Mouse (Mus musculus) spleen, postnatal 14 days (tissue): Measurements from ENCODE around the gene Trim2.

Experiments used
- DNase-seq, 2 experiments: peaks; one replicate each; pipeline ENCODE4 v3.0.0; 2021 to 2022; ENCODE audit warnings: low spot score in 2 of 2

The Trim2 gene

GRCm38 (mm10) chr3:84306777-84307176 lies at the start of gene Trim2:
Gene Trim2, minus strand, starts transcription at chr3:84306877.
- no peak for DNase-seq

DNA sequence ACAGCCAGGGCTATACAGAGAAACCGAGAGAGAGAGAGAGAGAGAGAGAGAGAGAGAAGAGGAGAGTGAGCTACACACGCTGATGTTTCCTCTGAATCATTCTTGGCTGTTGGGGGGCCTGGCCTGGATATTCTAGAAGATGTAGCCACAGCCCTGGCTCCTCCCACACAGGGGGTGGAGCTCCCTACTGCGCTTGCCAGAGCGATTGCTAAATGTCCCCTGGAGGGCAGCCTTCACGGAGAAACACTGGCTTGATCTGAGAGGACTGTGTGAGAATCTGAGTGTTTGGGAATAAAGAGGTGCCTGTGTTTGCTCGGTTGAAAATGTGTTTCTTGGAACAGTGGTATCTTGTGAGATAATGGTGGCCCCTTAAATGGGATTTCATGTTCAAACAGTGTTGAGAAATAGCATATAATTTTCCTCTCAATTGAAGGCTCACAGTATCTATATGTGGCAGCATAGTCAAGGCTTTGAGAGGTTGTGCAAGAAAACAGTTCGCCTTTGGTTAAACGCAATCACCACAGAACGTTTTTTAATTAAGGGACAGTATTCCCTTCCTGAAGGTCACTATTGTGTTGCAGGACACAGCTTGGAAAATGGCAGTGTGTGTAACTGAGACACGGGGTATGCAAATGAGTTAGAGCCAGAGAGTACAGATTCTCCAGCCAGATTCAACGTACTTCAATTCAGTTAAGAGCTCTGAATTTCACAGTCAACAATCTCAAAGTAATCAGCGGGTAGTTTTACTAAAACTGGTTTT lies 49.4 kb upstream of the Trim2 start:
- peak in 1 of 2 experiments; percentile 37 for DNase-seq

DNA sequence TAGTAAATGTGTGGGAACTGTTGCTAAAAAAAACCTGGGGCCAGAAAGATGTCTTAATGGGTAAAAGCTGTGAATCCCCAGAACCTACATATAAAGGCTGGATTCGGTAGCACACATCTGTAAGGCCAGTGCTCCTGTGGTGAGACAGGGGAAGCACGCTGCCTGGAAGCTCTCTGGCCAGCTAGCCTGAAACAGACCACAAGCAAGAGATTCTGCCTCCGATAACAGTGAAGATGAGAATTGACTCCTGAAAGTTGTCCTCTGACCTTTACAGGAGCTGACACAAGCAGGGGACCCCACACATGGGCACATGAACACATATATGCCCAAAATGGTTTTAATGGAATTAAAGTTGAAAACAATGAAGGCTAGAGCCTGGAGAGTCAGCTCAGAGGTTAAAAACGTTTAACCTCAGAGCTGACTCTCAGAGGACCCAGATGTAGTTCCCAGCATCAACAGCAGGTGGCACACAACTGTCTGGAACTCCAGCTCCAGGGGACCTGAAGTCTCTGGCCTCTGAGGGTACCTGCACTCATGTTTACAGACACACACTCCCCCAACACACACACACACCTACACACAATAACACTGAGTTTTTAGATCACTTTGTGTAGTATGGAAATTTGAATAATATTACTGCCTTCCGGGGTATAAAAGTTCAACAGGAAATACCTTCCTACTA lies 45.8 kb upstream of the Trim2 start:
- peak; percentile 56 to 78 for DNase-seq

DNA sequence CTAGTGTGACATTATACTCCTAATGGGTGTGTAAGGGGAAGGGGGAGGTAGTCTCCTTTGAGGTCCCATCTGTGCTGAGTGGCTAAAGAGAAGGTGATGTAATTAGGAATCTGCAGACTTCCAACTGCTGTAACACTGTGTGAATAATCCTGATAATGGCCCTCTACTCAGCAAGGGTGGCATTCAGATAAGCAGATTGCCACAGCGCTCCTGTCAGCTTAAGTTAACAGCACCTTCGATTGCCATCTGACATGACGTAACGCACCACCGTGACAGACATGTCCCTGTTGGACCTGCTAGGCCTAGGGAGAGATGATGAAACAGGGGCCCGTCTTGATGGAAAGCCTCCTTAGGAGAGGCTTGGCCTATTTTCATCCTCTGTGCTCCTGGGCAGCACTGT lies 43.6 kb upstream of the Trim2 start:
- no peak for DNase-seq

GRCm38 (mm10) chr3:84349771-84350170 lies 43.1 kb upstream of the Trim2 start:
- no peak for DNase-seq

DNA sequence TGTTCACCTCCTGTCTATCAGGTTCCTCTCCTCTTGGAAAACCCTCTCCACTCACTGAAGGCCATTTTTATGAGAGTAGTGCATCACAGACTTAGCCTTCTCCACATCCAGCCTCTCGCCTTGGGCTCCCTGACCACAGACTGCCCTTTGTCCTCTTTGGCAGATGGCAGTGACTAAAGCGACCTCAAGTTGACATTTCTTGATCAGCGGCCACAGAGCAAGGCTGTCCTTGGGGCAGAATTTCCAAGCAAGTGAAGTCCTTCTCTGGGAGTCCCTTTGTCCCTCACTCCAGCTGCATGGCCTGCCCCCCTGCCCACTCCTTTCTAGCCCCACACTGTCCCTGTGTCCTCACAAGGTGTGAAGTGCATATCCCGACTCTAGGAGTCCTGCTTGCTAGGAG lies 40.7 kb upstream of the Trim2 start:
- no peak for DNase-seq

- DNase-seq = no peak
Observed at GRCm38 (mm10) chr3:84346456-84347150, 39.9 kb upstream of the Trim2 start.

DNA sequence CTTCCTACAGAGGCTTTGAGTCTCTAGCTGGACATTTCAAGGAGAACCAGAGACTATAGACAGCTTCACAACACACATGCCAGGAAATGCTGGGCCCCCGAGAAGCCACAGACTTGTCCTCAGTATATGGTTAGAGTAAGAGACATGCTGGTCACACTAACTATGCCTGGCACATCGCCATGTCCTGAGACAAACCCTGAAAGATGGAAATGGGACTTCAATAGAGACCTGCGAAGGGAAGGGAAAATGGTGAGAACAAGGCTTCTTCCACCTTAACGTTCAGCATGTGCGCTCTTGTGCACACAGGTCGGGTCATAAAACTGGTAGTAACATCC lies 38.9 kb upstream of the Trim2 start:
- no peak for DNase-seq

DNA sequence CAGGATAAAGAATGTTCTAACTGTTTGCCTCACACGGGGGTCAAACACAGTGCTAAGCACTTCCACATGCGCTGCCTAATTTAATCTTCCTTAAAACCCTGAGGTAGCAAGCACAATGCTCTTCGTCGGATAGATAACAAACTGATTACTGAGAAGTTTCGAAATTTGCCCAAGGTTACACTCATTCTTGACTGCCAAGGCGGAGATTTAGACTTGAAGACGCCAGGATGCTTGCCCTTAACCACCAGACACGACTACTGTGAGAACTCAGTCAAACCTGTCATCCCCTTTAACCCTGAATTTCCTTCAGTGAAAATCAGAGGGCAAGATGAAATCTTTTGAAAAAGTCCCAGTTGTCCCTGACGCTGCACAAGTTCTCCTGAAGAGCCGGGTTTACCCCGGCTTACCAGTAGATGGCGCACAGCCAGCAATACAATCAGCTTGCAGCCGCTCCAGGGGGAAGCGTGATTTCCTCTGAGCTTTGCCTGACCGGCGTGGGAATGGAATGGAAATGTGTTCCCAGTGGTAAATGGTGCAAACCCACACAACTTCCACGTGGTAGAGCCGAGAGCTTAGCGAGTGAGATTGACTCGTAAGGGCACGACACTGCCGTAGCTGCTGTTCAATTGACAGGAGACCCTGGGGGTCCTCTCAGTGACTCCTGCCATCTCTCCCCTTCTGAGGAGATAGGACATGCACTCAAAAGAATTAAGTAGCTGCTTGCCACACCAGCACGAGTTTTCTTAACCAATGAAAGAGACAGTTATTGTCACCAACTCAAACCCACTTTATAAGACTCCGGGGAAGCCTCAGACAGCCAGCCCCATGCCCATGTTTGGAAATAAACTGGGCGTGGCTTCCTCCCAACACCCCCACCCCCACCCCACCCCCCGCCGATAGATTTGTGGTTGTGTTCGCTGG lies 38.3 kb upstream of the Trim2 start:
- DNase-seq = peak; percentile 52 to 70

- no peak for DNase-seq
Observed at GRCm38 (mm10) chr3:84343101-84343500, 36.4 kb upstream of the Trim2 start.

DNA sequence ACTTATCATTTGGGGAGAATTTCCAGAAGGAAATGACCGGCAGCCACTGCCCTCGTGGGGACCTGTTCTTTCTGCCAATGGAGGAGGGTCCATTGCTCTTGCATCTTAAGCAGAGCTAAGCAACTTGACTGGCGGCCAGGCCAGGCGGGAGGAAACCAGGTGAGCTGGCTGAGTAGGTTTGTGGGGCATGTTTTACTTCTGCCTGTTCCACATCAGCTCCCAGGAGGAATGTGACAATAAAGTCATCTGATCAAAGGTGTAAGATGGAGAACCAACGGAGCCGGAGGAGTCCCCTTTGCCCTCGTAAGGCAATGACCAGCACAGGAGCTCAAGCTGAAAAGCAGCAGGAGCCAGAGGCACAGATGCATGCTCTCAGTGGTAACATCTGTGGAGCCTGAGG lies 35.1 kb upstream of the Trim2 start:
- no peak for DNase-seq

GRCm38 (mm10) chr3:84337585-84337984 lies 30.9 kb upstream of the Trim2 start:
- no peak for DNase-seq

- no peak for DNase-seq
Observed at GRCm38 (mm10) chr3:84336342-84336741, 29.7 kb upstream of the Trim2 start.

- no peak for DNase-seq
Observed at GRCm38 (mm10) chr3:84335421-84336073, 28.9 kb upstream of the Trim2 start.

DNA sequence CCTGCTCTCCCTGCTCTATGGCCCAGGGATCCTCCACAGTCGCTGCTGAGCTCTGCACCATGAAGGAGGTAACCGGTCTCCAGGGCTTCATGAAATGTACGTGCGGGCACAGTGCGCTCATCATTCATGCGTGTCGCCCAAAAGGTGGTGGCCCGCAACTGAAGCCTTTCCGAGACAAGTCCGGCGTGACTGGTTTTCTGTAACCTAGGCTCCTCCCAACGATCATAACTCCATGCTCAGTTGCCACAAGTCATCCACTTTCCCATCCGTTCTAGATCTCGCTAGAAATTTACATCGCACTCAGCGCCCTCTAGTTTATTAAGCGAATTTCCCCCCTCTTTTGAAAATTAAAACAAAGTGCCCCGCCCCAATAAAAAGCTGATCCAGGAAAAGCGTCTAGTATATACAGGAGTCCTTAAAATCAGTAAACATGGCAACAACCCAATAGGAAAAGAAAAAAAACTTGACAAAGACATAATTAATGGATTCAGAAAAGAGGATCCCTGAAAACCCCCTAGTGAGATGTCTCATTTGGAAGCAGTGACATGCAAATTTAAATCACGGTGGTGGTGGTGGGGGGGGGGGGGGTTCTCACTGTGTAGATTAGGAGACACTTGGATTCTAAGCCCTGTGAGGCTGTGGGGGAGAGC lies 28.2 kb upstream of the Trim2 start:
- DNase-seq = no peak

GRCm38 (mm10) chr3:84333400-84334349 lies 27.0 kb upstream of the Trim2 start:
- DNase-seq = peak in 1 of 2 experiments; percentile 55

GRCm38 (mm10) chr3:84330210-84330609 lies 23.5 kb upstream of the Trim2 start:
- DNase-seq = no peak

DNA sequence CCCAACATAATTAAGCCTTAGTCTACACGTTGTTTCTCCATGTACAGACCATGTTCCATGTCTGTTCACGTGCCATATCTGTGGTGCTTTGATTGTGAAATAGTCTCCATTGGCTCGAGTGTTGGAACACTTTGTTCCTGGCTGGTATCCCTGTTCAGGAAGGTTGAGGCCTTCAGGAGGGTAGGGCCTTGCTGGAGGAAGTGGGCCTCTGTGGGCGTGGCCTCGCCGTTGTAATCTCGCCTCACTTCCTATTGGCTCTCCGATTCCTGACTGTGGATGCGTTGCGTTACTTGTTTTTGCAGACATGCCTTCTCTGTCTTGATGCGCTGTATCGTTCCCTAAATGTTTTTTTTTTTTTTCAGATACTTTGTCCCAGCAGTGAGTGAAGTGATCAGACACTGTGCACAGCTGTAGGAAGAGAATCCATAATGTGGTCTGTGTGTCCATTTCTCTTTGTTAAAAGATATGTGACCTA lies 18.3 kb upstream of the Trim2 start:
- no peak for DNase-seq

DNA sequence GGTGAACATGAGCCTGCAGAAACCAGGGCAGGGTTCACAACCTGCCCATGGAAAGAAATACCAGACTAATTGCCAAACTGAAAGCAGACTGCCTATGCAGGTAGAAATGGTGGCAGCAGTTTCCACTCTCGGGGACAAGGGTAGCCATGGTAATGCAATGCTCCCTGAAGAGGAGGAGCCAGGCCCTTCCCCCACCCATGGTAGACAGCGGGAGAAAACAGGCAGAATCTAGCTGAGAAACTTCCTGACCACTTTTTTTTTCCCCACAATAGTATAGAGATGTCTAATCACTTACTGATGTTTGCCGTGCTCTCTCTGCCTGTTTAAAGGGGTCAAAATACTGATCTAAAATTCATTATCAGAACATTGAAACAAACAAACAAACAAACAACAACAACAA lies 17.8 kb upstream of the Trim2 start:
- no peak for DNase-seq
